Mouse (Mus musculus) heart, embryonic 12.5 days (tissue): ENCODE results near the gene Dhrs11. TPM values are rescaled to one million over a fixed set of nuclear protein-coding genes. Genes with fewer than 3 reads are reported as not detected.

Experiments
- ATAC-seq: fragments of 200-750 bp; cut with Nextera tagmentation; 2 replicates; pipeline ENCODE4 v1.8.0; 2017; ENCODE audit warnings: moderate TSS enrichment, moderate library complexity; ENCODE audit not compliant: insufficient number of reproducible peaks, low FRiP score
- H3K27ac ChIP-seq: fragments of 300-500 bp; sonication (generic); 2 replicates; pipeline ENCODE4 v1.5.1; 2016; ENCODE audit warnings: mild to moderate bottlenecking, moderate library complexity; ENCODE audit not compliant: poor library complexity, severe bottlenecking
- H3K27me3 ChIP-seq: fragments of 300-500 bp; sonication (generic); replicated peaks from 2 replicates; pipeline ENCODE4 v1.6.1; 2016; ENCODE audit warnings: mild to moderate bottlenecking, moderate library complexity
- H3K36me3 ChIP-seq: fragments of 300-500 bp; sonication (generic); 2 replicates; pipeline ENCODE4 v1.6.1; 2016; ENCODE audit warnings: mild to moderate bottlenecking, moderate library complexity
- H3K4me1 ChIP-seq: fragments of 300-500 bp; sonication (generic); replicated peaks from 2 replicates; pipeline ENCODE4 v1.6.1; 2016; ENCODE audit warnings: mild to moderate bottlenecking
- H3K4me2 ChIP-seq: fragments of 300-500 bp; sonication (generic); 2 replicates; pipeline ENCODE4 v1.6.1; 2016; ENCODE audit warnings: mild to moderate bottlenecking, moderate library complexity
- H3K4me3 ChIP-seq: fragments of 300-500 bp; sonication (generic); 2 replicates; pipeline ENCODE4 v1.5.1; 2016; ENCODE audit warnings: mild to moderate bottlenecking
- H3K9ac ChIP-seq: fragments of 300-500 bp; sonication (generic); 2 replicates; pipeline ENCODE4 v1.6.1; 2016; ENCODE audit warnings: mild to moderate bottlenecking, moderate library complexity
- H3K9me3 ChIP-seq: fragments of 300-500 bp; sonication (generic); replicated peaks from 2 replicates; pipeline ENCODE4 v1.6.1; 2016; ENCODE audit warnings: mild to moderate bottlenecking, moderate library complexity
- WGBS: fragments of 180-500 bp; shearing (Covaris S2); methylation state at CpG from one replicate; pipeline ENCODE4 v1.1.7; 2016; 5-methylcytosine and 5-hydroxymethylcytosine counted together
- polyA plus RNA-seq: library from polyadenylated mRNA; unstranded; fragments of >200 nt; fragmentation: Nextera tagmentation; extraction: Ambion mirVana; gene quantifications from 2 replicates; pipeline ENCODE4 v1.2.1, GENCODE M21; 2016

The Dhrs11 gene
- polyA plus RNA-seq, 1 experiment from 2014 or later, result 26.8 TPM

GRCm38 (mm10) chr11:84821131-84821770 lies 7.5 kb downstream of the Dhrs11 start:
- Histone ChIP-seq H3K4me2 (no peak overlapping the region; the same call in 1 of the 2 replicates), H3K9me3 (no peaks in the 10 kb centered on the region), H3K27me3 (peaks cover 18% of the 10 kb centered on the region), H3K4me1 (peaks cover 41% of the 10 kb centered on the region), H3K27ac (no peak overlapping the region), H3K36me3 (peaks cover 16% of the 10 kb centered on the region; the same call in 1 of the 2 replicates), H3K9ac (no peak overlapping the region), H3K4me3 (no peak overlapping the region)
- ATAC-seq, result no peak
- 90% methylated on average over 9 of the region's 9 CpGs for WGBS

GRCm38 (mm10) chr11:84818961-84819692 lies 9.7 kb downstream of the Dhrs11 start, which contains the start of gene Mrm1:
Mrm1 (minus strand) TSS chr11:84819515.
- under 1% methylated on average over 55 of the region's 55 CpGs for WGBS
- Histone ChIP-seq H3K9me3 (no peaks in the 10 kb centered on the region), H3K27me3 (peaks cover 14% of the 10 kb centered on the region), H3K4me2 (peak within 1 kb of the TSS; percentile 90), H3K4me3 (peak within 1 kb of the TSS; percentile 63), H3K27ac (peak within 1 kb of the TSS; percentile 81), H3K9ac (peak within 1 kb of the TSS; percentile 79), H3K4me1 (peaks cover 23% of the 10 kb centered on the region), H3K36me3 (peaks cover 14% of the 10 kb centered on the region; the same call in 1 of the 2 replicates)
- peak; percentile 80 for ATAC-seq

GRCm38 (mm10) chr11:84818085-84818960 lies 10.5 kb downstream of the Dhrs11 start:
- Histone ChIP-seq H3K9ac (peak overlapping the region; percentile 79), H3K4me1 (peaks cover 15% of the 10 kb centered on the region), H3K27me3 (peaks cover 14% of the 10 kb centered on the region), H3K4me2 (peak overlapping the region; percentile 90), H3K36me3 (peaks cover 17% of the 10 kb centered on the region; the same call in 1 of the 2 replicates), H3K9me3 (no peaks in the 10 kb centered on the region), H3K4me3 (peak overlapping the region; percentile 63), H3K27ac (peak overlapping the region; percentile 81)
- ATAC-seq, result peak; percentile 59; the same call in 1 of the 2 replicates
- WGBS, result under 1% methylated on average over 39 of the region's 39 CpGs

GRCm38 (mm10) chr11:84817362-84817761 lies 11.4 kb downstream of the Dhrs11 start:
- H3K4me2 ChIP-seq, result no peak overlapping the region
- H3K9me3 ChIP-seq, result no peaks in the 10 kb centered on the region
- peaks cover 24% of the 10 kb centered on the region for H3K36me3 ChIP-seq
- H3K27me3 ChIP-seq, result peaks cover 14% of the 10 kb centered on the region
- no peak overlapping the region for H3K9ac ChIP-seq
- H3K4me3 ChIP-seq, result no peak overlapping the region
- ATAC-seq, result no peak
- 83% methylated on average over 6 of the region's 6 CpGs for WGBS
- peaks cover 5% of the 10 kb centered on the region for H3K4me1 ChIP-seq
- H3K27ac ChIP-seq, result no peak overlapping the region

GRCm38 (mm10) chr11:84813724-84814510 lies 14.9 kb downstream of the Dhrs11 start:
- Histone ChIP-seq H3K4me3 (no peak overlapping the region), H3K27ac (no peak overlapping the region), H3K4me1 (no peaks in the 10 kb centered on the region), H3K4me2 (no peak overlapping the region), H3K9ac (no peak overlapping the region), H3K27me3 (0 out of 2 replicates have a peak, but pooled peaks cover 4% of the 10 kb centered on the region), H3K9me3 (no peaks in the 10 kb centered on the region), H3K36me3 (peaks cover 15% of the 10 kb centered on the region)
- no peak for ATAC-seq
- WGBS, result 57% methylated on average over 13 of the region's 13 CpGs

- Histone ChIP-seq H3K27me3 (peaks cover 27% of the 10 kb centered on the region), H3K27ac (no peak overlapping the region), H3K4me3 (no peak overlapping the region), H3K9ac (no peak overlapping the region), H3K4me2 (no peak overlapping the region), H3K36me3 (no peaks in the 10 kb centered on the region), H3K9me3 (no peaks in the 10 kb centered on the region), H3K4me1 (no peaks in the 10 kb centered on the region)
- no peak for ATAC-seq
- WGBS, result 89% methylated on average over 4 of the region's 4 CpGs
Observed at GRCm38 (mm10) chr11:84804373-84804772, 24.4 kb downstream of the Dhrs11 start.

- ATAC-seq, result no peak; the same call in 1 of the 2 replicates
- no peak overlapping the region for H3K4me2 ChIP-seq
- H3K36me3 ChIP-seq, result no peaks in the 10 kb centered on the region
- H3K4me3 ChIP-seq, result no peak overlapping the region
- 17% methylated on average over 21 of the region's 21 CpGs for WGBS
- H3K9me3 ChIP-seq, result no peaks in the 10 kb centered on the region
- H3K27ac ChIP-seq, result no peak overlapping the region
- peaks cover 4% of the 10 kb centered on the region; the same call in 1 of the 2 replicates for H3K4me1 ChIP-seq
- no peak overlapping the region for H3K9ac ChIP-seq
- peaks cover 32% of the 10 kb centered on the region for H3K27me3 ChIP-seq
Observed at GRCm38 (mm10) chr11:84797627-84798353, 31.0 kb downstream of the Dhrs11 start.

- H3K9ac ChIP-seq, result no peak overlapping the region
- H3K27ac ChIP-seq, result no peak overlapping the region
- H3K4me3 ChIP-seq, result no peak overlapping the region
- peaks cover 4% of the 10 kb centered on the region; the same call in 1 of the 2 replicates for H3K4me1 ChIP-seq
- no peak for ATAC-seq
- no peak overlapping the region for H3K4me2 ChIP-seq
- WGBS, result 53% methylated on average over 10 of the region's 10 CpGs
- H3K27me3 ChIP-seq, result peaks cover 35% of the 10 kb centered on the region
- no peaks in the 10 kb centered on the region for H3K36me3 ChIP-seq
- H3K9me3 ChIP-seq, result no peaks in the 10 kb centered on the region
Observed at GRCm38 (mm10) chr11:84797026-84797425, 31.8 kb downstream of the Dhrs11 start.

GRCm38 (mm10) chr11:84794496-84795113 lies 34.2 kb downstream of the Dhrs11 start:
- H3K27ac ChIP-seq, result no peak overlapping the region
- H3K4me3 ChIP-seq, result no peak overlapping the region
- WGBS, result 9% methylated on average over 17 of the region's 17 CpGs

More at GRCm38 (mm10) chr11:84794496-84795113, 34.2 kb downstream of the Dhrs11 start:
- Histone ChIP-seq H3K27me3 (peaks cover 32% of the 10 kb centered on the region), H3K9ac (no peak overlapping the region), H3K36me3 (no peaks in the 10 kb centered on the region), H3K9me3 (no peaks in the 10 kb centered on the region), H3K4me1 (peaks cover 4% of the 10 kb centered on the region; the same call in 1 of the 2 replicates), H3K4me2 (peak overlapping the region; percentile 51)
- ATAC-seq, result peak; percentile 62; the same call in 1 of the 2 replicates
